Mouse (Mus musculus): Measurements from ENCODE around the gene Cblb. TPM values are rescaled to one million over a fixed set of nuclear protein-coding genes. Genes with fewer than 3 reads are reported as not detected.

Cblb gene
- total RNA-seq, 2 experiments from 2014 or later = 7.4 to 18.3 TPM

GRCm38 (mm10) chr16:52184350-52184749, 153.3 kb downstream of the Cblb start:
- ATAC-seq (replicated peaks; ENCODE audit: poor library complexity) = no peak

- no peak for ATAC-seq (replicated peaks; ENCODE audit: poor library complexity)
Measured at GRCm38 (mm10) chr16:52186731-52187130, 155.7 kb downstream of the Cblb start.

GRCm38 (mm10) chr16:52189103-52189502, 158.1 kb downstream of the Cblb start:
- no peak for ATAC-seq (replicated peaks; ENCODE audit: poor library complexity)

GRCm38 (mm10) chr16:52190714-52191113, 159.7 kb downstream of the Cblb start:
- ATAC-seq (replicated peaks; ENCODE audit: poor library complexity) = no peak

- ATAC-seq (replicated peaks; ENCODE audit: poor library complexity) = no peak
Measured at GRCm38 (mm10) chr16:52194040-52194439, 163.0 kb downstream of the Cblb start.

GRCm38 (mm10) chr16:52194866-52195265, 163.8 kb downstream of the Cblb start:
- ATAC-seq (replicated peaks; ENCODE audit: poor library complexity) = no peak

GRCm38 (mm10) chr16:52200107-52200506, 169.1 kb downstream of the Cblb start:
- ATAC-seq (replicated peaks; ENCODE audit: poor library complexity) = no peak

GRCm38 (mm10) chr16:52210844-52211606, 180.0 kb downstream of the Cblb start:
- no peak for ATAC-seq (replicated peaks; ENCODE audit: poor library complexity)

GRCm38 (mm10) chr16:52219069-52219468, 188.0 kb downstream of the Cblb start:
- peak; percentile 91 for ATAC-seq (replicated peaks; ENCODE audit: poor library complexity)

- peak; percentile 80 for ATAC-seq (replicated peaks; ENCODE audit: poor library complexity)
Measured at GRCm38 (mm10) chr16:52222896-52223295, 191.9 kb downstream of the Cblb start.

GRCm38 (mm10) chr16:52229446-52229845, 198.4 kb downstream of the Cblb start:
- no peak for ATAC-seq (replicated peaks; ENCODE audit: poor library complexity)

- ATAC-seq (replicated peaks; ENCODE audit: poor library complexity) = no peak
Measured at GRCm38 (mm10) chr16:52229930-52230329, 198.9 kb downstream of the Cblb start.

- no peak for ATAC-seq (replicated peaks; ENCODE audit: poor library complexity)
Measured at GRCm38 (mm10) chr16:52242144-52242543, 211.1 kb downstream of the Cblb start.

GRCm38 (mm10) chr16:52243421-52243973, 212.5 kb downstream of the Cblb start:
- ATAC-seq (replicated peaks; ENCODE audit: poor library complexity) = no peak

GRCm38 (mm10) chr16:52250196-52250595, 219.2 kb downstream of the Cblb start:
- ATAC-seq (replicated peaks; ENCODE audit: poor library complexity) = no peak

- no peak for ATAC-seq (replicated peaks; ENCODE audit: poor library complexity)
Measured at GRCm38 (mm10) chr16:52250935-52251334, 219.9 kb downstream of the Cblb start.
